Mouse (Mus musculus) midbrain, postnatal 0 days (tissue): ENCODE data around the gene Fam206a. TPM values are rescaled to one million over a fixed set of nuclear protein-coding genes. Genes with fewer than 3 reads are reported as not detected.

Source experiments
- ATAC-seq: fragments of 200-750 bp; cut with Nextera tagmentation; 2 replicates; pipeline ENCODE4 v1.8.0; 2017; ENCODE audit warnings: moderate number of reproducible peaks, mild to moderate bottlenecking, moderate TSS enrichment, moderate library complexity; ENCODE audit not compliant: low FRiP score
- DNase-seq: peaks from one replicate; pipeline ENCODE4 v3.0.0-alpha.2; 2015; ENCODE audit warnings: low spot score
- H3K27ac ChIP-seq: fragments of 300-500 bp; sonication (generic); 2 replicates; pipeline ENCODE4 v1.5.1; 2014; ENCODE audit warnings: low read depth, mild to moderate bottlenecking, low read length, mixed read lengths
- H3K27me3 ChIP-seq: fragments of 300-500 bp; sonication (generic); 2 replicates; pipeline ENCODE4 v1.6.1; 2014; ENCODE audit warnings: low read length, control low read depth, mixed read lengths; ENCODE audit not compliant: insufficient read depth
- H3K36me3 ChIP-seq: fragments of 300-500 bp; sonication (generic); 2 replicates; pipeline ENCODE4 v1.6.1; 2014; ENCODE audit warnings: low read length, control low read depth, mixed read lengths; ENCODE audit not compliant: insufficient read depth
- H3K4me1 ChIP-seq: fragments of 300-500 bp; sonication (generic); 2 replicates; pipeline ENCODE4 v1.6.1; 2014; ENCODE audit warnings: mild to moderate bottlenecking, control low read depth, antibody characterized with exemption, low read length, mixed read lengths; ENCODE audit not compliant: insufficient read depth
- H3K4me2 ChIP-seq: fragments of 300-500 bp; sonication (generic); 2 replicates; pipeline ENCODE4 v1.6.1; 2014; ENCODE audit warnings: low read depth, mild to moderate bottlenecking, low read length, mixed read lengths; ENCODE audit not compliant: poor library complexity, severe bottlenecking
- H3K4me3 ChIP-seq: fragments of 300-500 bp; sonication (generic); 2 replicates; pipeline ENCODE4 v1.5.1; 2014; ENCODE audit warnings: low read depth, mild to moderate bottlenecking, low read length, moderate library complexity
- H3K9ac ChIP-seq: fragments of 300-500 bp; sonication (generic); replicated peaks from 2 replicates; pipeline ENCODE4 v1.6.1; 2014; ENCODE audit warnings: mild to moderate bottlenecking, low read length, moderate library complexity, mixed read lengths; ENCODE audit not compliant: poor library complexity, severe bottlenecking
- H3K9me3 ChIP-seq: fragments of 300-500 bp; sonication (generic); 2 replicates; pipeline ENCODE4 v1.6.1; 2016; ENCODE audit warnings: low read length, control low read depth
- CTCF ChIP-seq: IDR thresholded peaks from 2 replicates; pipeline ENCODE4 v1.5.1; 2016; ENCODE audit warnings: antibody characterized with exemption, mild to moderate bottlenecking
- WGBS: fragments of 180-500 bp; shearing (Covaris S2); extraction: QIAGEN DNeasy Blood & Tissue Kit; methylation state at CpG from one replicate; pipeline ENCODE4 v1.1.7; 2014; 5-methylcytosine and 5-hydroxymethylcytosine counted together
- polyA plus RNA-seq: library from polyadenylated mRNA; unstranded; fragments of >200 nt; fragmentation: Nextera tagmentation; extraction: Ambion mirVana; gene quantifications from 2 replicates; pipeline ENCODE4 v1.2.1, GENCODE M21; 2015
- total RNA-seq: library from RNA; depleted of rRNA; stranded (reverse); fragments of >200 nt; gene quantifications from 2 replicates; pipeline ENCODE4 v1.2.3, GENCODE M21; 2014; rRNA removed

Gene Fam206a
- total and polyA plus RNA-seq, 2 experiments from 2014 or later: 7.5 to 10.6 TPM

- DNase-seq: no peak
- TF ChIP-seq CTCF: no peak
- no peak for ATAC-seq
- Histone ChIP-seq H3K4me3 (no peak overlapping the region), H3K27ac (no peak overlapping the region), H3K27me3 (no peaks in the 10 kb centered on the region), H3K9ac (no peak overlapping the region), H3K4me1 (peaks cover 8% of the 10 kb centered on the region; the same call in 1 of the 2 replicates), H3K9me3 (no peaks in the 10 kb centered on the region), H3K4me2 (no peak overlapping the region), H3K36me3 (no peaks in the 10 kb centered on the region)
- WGBS: 69% methylated on average over 9 of the region's 9 CpGs
Measured at GRCm38 (mm10) chr4:56858733-56859132, 56.6 kb downstream of the Fam206a start.

Other genes starting within 250 kb of the Fam206a start
- not detected in 2 replicates for gene Gm26657, start 62.3 kb upstream of the Fam206a start, total RNA-seq
- gene Gm26657, start 62.3 kb upstream of the Fam206a start, polyA plus RNA-seq: not detected in 2 replicates
- gene Actl7b, start 60.9 kb upstream of the Fam206a start, total RNA-seq: 0.16 and 0.47 TPM in 2 replicates
- not detected in 2 replicates for gene Actl7b, start 60.9 kb upstream of the Fam206a start, polyA plus RNA-seq
- gene Actl7a, start 58.9 kb upstream of the Fam206a start, total RNA-seq: not detected in 2 replicates
- not detected in 2 replicates for gene Actl7a, start 58.9 kb upstream of the Fam206a start, polyA plus RNA-seq
- 89.2 and 93.9 TPM in 2 replicates for gene Elp1, start within 50 bp of the Fam206a start, total RNA-seq
- 51.4 and 53.6 TPM in 2 replicates for gene Elp1, start within 50 bp of the Fam206a start, polyA plus RNA-seq
- gene Ctnnal1, start 62.8 kb downstream of the Fam206a start, total RNA-seq: 8.1 and 19.7 TPM in 2 replicates
- 8.0 and 13.0 TPM in 2 replicates for gene Ctnnal1, start 62.8 kb downstream of the Fam206a start, polyA plus RNA-seq
- 27.0 and 29.6 TPM in 2 replicates for gene Tmem245, start 145.1 kb downstream of the Fam206a start, total RNA-seq
- gene Tmem245, start 145.1 kb downstream of the Fam206a start, polyA plus RNA-seq: 10.4 and 11.2 TPM in 2 replicates
- gene Frrs1l, start 188.0 kb downstream of the Fam206a start, total RNA-seq: 36.8 and 37.9 TPM in 2 replicates
- gene Frrs1l, start 188.0 kb downstream of the Fam206a start, polyA plus RNA-seq: 17.9 and 21.2 TPM in 2 replicates